Mouse (Mus musculus) thymus, adult 2 months (tissue): ENCODE data around the gene Fam169a. TPM values are rescaled to one million over a fixed set of nuclear protein-coding genes. Genes with fewer than 3 reads are reported as not detected.

ENCODE experiments used
- DNase-seq: peaks from one replicate; pipeline ENCODE4 v3.0.0; 2021
- H3K27ac ChIP-seq: fragments of 200-500 bp; 2 replicates; pipeline ENCODE4 v1.5.1; 2012; ENCODE audit warnings: low read length, control low read depth; ENCODE audit not compliant: control insufficient read depth, insufficient read depth
- H3K27me3 ChIP-seq: fragments of 200-500 bp; 2 replicates; pipeline ENCODE4 v1.6.1; 2012; ENCODE audit warnings: mild to moderate bottlenecking, low read length, moderate library complexity, mixed read lengths; ENCODE audit not compliant: control insufficient read depth, insufficient read depth
- H3K36me3 ChIP-seq: fragments of 200-500 bp; 2 replicates; pipeline ENCODE4 v1.6.1; 2012; ENCODE audit warnings: mild to moderate bottlenecking, low read length, moderate library complexity; ENCODE audit not compliant: control insufficient read depth, insufficient read depth
- H3K4me1 ChIP-seq: fragments of 200-500 bp; replicated peaks from 2 replicates; pipeline ENCODE4 v1.6.1; 2012; ENCODE audit warnings: low read length; ENCODE audit not compliant: control insufficient read depth, insufficient read depth
- H3K4me3 ChIP-seq: fragments of 200-500 bp; 2 replicates; pipeline ENCODE4 v1.5.1; 2012; ENCODE audit warnings: mild to moderate bottlenecking, low read length, control low read depth, moderate library complexity; ENCODE audit not compliant: control insufficient read depth, insufficient read depth
- CTCF ChIP-seq: fragments of 200-500 bp; IDR thresholded peaks from 2 replicates; pipeline ENCODE4 v1.5.1; 2012; ENCODE audit warnings: mild to moderate bottlenecking, control low read depth, low read length, moderate library complexity, borderline replicate concordance; ENCODE audit not compliant: control insufficient read depth, poor library complexity, insufficient read depth; ENCODE audit errors: extremely low read depth
- POLR2A ChIP-seq: fragments of 200-500 bp; IDR thresholded peaks from 2 replicates; pipeline ENCODE4 v1.6.1; 2012; ENCODE audit warnings: mild to moderate bottlenecking, low read length, control low read depth, moderate library complexity; ENCODE audit not compliant: control insufficient read depth, poor library complexity, insufficient read depth; ENCODE audit errors: extremely low read depth
- WGBS: fragments of 180-500 bp; shearing (Covaris S2); methylation state at CpG from one replicate; pipeline ENCODE4 v1.1.7; 2018; 5-methylcytosine and 5-hydroxymethylcytosine counted together
- polyA plus RNA-seq: library from polyadenylated mRNA; depleted of rRNA; stranded (reverse); fragments of >200 nt; gene quantifications from 2 replicates; pipeline ENCODE4 v1.2.3, GENCODE M21; 2012; rRNA removed

Fam169a gene
- 0.03 TPM in 1 of 2 replicates, not detected in the other for polyA plus RNA-seq

DNA sequence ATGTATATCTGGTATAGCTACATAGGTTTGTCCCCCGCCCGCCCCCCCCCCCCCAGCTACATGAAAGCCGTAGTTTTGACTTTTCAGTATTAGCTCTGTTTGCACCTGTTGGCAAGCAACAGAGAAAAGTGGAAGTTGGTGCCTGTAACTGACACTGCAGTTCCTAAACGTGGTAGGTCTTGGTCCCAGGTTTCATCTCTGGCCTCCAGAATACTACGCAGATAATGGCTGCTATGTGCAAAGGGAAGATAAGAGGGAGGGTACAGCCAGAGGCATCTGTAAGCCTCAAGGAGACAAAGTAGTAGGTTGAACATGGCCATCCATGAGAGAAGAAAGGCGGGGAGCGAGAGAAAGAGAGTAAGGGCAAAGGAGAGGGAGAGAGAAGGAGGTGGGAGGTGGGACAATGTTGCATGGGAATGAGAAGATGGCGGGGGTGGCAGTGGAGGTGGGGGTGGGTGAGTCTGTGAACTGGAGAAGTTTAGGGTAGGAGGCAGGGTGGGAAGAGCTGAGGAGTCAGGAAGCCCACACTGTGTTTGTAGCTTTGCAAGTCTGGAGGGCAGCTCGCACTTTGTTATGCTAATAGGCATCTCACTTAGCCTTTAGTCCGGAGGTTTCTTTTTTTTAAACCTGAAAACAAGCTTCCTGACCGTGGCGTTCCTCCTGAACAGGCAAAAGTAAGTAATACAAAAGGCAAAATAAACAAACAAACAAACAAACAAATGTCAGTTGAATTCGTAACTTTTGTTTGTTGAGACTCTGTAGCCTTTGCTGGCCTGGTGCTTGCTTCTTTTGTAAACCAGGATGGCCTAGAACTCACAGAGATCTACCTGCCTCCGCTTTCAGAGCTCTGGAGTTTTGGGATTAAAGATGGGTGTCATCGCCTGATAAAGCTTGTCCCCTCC, at the start of gene Fam169a:
Gene Fam169a (plus strand): TSS at position 638 of the 902 bp plus-strand sequence.
- TF ChIP-seq POLR2A (no peak), CTCF (no peak)
- Histone ChIP-seq H3K27me3 (peaks cover 8% of the 10 kb centered on the region), H3K36me3 (no peaks in the 10 kb centered on the region), H3K27ac (no peak within 1 kb of the TSS), H3K4me1 (peaks cover 6% of the 10 kb centered on the region), H3K4me3 (no peak within 1 kb of the TSS)
- no peak for DNase-seq
- WGBS, result 77% methylated on average over 15 of the region's 15 CpGs

DNA sequence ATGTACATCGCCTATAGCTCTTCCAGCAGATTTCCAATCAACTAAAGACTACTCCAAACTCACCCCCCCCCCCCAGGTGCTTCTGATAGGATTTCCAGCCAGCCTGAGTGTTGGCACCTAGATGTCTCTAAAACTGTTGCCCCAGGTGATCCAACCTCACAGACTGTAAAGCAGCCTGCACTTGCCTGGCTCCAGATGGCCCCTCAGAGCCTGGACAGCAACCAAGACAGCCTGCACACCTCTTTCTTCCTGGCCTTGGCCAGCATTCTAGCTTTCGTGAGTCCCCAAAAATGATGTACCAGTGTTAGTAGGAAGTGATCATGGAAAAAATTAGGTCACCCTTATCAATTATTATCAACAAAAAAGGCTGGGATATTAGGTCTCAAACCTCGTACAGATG, 49.4 kb upstream of the Fam169a start:
- 93% methylated on average over 3 of the region's 3 CpGs for WGBS
- Histone ChIP-seq H3K4me1 (no peaks in the 10 kb centered on the region), H3K4me3 (no peak overlapping the region), H3K27me3 (no peaks in the 10 kb centered on the region), H3K36me3 (no peaks in the 10 kb centered on the region), H3K27ac (no peak overlapping the region)
- TF ChIP-seq CTCF (no peak), POLR2A (no peak)
- no peak for DNase-seq

DNA sequence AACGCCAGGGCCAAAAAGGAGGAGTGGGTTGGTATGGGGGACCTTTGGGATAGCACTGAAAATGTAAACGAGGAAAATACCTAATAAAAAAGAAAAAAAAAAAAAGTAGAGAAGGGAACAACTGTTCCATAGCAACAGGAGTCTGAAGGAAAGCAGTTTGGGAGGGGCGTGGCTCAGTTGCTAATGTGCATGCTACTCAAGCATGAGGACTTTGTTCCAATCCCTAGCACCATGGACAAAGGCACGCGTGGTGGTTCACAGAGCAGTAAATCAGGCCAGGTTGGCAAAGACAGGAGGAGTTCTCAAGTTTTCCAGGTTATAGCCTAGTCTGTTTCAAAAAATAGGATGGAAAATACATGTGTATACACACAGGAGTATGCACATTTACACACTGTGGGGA, 47.0 kb upstream of the Fam169a start:
- Histone ChIP-seq H3K36me3 (no peaks in the 10 kb centered on the region), H3K4me1 (no peaks in the 10 kb centered on the region), H3K4me3 (no peak overlapping the region), H3K27me3 (no peaks in the 10 kb centered on the region), H3K27ac (no peak overlapping the region)
- TF ChIP-seq POLR2A (no peak), CTCF (no peak)
- WGBS, result 91% methylated on average over 5 of the region's 5 CpGs
- DNase-seq, result no peak

DNA sequence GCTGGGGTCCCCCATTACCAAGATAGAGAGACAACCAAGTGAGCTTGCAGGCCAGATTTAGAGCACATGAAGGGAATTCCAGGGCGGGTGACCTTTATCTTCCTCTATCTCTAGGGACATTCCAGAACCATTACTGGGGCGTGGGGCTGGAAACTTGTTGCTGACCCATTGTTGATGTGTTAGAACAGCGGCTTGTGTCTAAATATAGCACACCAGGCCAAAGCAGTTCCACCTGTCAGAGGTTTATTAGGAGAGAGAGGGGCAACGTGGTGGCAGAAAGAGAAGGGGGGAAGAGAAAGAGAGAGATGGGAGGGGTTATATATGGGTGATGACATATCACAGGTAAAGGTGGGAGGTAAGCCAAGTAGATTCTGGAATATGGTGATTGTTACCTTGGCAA, 45.2 kb upstream of the Fam169a start:
- Histone ChIP-seq H3K27me3 (no peaks in the 10 kb centered on the region), H3K36me3 (no peaks in the 10 kb centered on the region), H3K4me1 (no peaks in the 10 kb centered on the region), H3K4me3 (no peak overlapping the region), H3K27ac (no peak overlapping the region)
- TF ChIP-seq CTCF (no peak), POLR2A (no peak)
- WGBS, result 73% methylated on average over 4 of the region's 4 CpGs
- no peak for DNase-seq

DNA sequence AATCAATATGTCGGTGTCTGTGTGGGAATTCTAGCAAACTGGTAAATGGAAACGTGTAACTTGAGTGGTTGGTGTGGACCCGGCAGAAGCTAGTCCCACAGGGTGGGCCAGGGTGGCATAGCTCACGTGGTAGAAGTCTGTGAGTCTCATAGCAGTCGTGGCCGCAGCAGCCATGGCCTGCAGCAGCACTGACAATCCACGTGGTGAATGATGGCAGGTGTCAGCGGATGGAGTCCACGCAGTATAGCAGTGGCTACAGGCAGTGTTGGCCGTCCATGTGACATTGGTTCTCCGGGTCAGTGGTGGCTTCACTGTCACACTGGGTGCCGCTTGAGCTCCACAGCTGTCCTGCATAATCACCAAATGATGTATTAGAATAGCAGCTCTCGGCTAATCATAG, 37.0 kb upstream of the Fam169a start:
- DNase-seq, result no peak
- H3K4me1 ChIP-seq, result no peaks in the 10 kb centered on the region
- 95% methylated on average over 13 of the region's 13 CpGs for WGBS
- no peaks in the 10 kb centered on the region for H3K27me3 ChIP-seq
- H3K4me3 ChIP-seq, result no peak overlapping the region
- no peaks in the 10 kb centered on the region for H3K36me3 ChIP-seq
- TF ChIP-seq CTCF (no peak), POLR2A (no peak)
- no peak overlapping the region for H3K27ac ChIP-seq

DNA sequence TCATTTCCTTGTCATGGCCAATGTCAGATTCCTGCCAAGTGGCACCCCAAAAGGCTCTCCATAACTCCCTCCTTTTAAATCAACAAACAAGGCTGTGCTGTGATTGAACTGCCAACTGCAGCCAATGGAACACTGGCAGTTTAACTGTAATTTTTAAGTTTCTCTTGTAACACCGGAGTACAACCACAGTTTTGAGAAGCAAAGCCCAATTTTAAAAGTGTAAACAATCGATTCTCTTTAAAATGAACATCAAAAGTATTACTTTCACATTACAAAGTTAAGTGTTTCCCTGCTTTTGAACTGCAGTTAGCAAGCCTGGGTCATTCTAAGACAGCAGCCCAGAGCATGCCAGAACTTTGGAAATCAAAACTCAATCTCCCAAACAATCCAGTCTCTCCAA, 32.8 kb upstream of the Fam169a start, which contains the start of gene 1700029F12Rik:
Gene 1700029F12Rik (minus strand): TSS at position 101 of the 400 bp plus-strand sequence.
- no peak for DNase-seq
- TF ChIP-seq POLR2A (no peak), CTCF (no peak)

DNA sequence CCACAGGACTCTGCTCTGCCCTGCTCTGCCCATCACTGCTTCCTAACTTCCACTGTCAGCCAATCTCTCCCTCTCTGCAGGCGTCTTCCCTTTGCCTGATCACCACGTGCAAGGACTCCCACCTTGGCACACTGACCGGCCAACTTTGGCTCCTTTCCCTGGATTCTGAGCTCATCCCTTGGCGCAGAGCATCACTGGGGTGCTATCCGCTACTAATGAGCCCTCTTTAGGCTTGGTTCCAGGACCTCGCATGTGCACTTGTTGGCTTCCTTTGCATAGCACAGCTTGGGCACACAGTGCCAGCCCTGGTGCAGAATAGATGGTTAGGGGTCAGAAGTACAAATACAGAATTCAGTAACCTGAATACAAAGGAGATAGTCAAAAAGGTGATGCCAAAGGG, 15.9 kb upstream of the Fam169a start:
- no peak overlapping the region for H3K27ac ChIP-seq
- DNase-seq, result no peak
- H3K36me3 ChIP-seq, result no peaks in the 10 kb centered on the region
- H3K4me3 ChIP-seq, result no peak overlapping the region
- TF ChIP-seq CTCF (no peak), POLR2A (no peak)
- no peaks in the 10 kb centered on the region for H3K4me1 ChIP-seq
- no peaks in the 10 kb centered on the region for H3K27me3 ChIP-seq
- WGBS, result 86% methylated on average over 6 of the region's 6 CpGs

More for the DNA sequence above, 32.8 kb upstream of the Fam169a start, which contains the start of gene 1700029F12Rik:
- no peak within 1 kb of the TSS for H3K27ac ChIP-seq
- WGBS, result 90% methylated on average over 2 of the region's 2 CpGs
- no peak within 1 kb of the TSS for H3K4me3 ChIP-seq
- no peaks in the 10 kb centered on the region for H3K36me3 ChIP-seq
- H3K4me1 ChIP-seq, result no peaks in the 10 kb centered on the region
- H3K27me3 ChIP-seq, result no peaks in the 10 kb centered on the region
